Mouse (Mus musculus) midbrain, embryonic 12.5 days (tissue): ENCODE results near the gene Rhof. TPM values are rescaled to one million over a fixed set of nuclear protein-coding genes. Genes with fewer than 3 reads are reported as not detected.
A peak's percentile ranks its signal among the peaks of the same experiment; 100 is the strongest.

Experiments used
- ATAC-seq: fragments of 200-750 bp; cut with Nextera tagmentation; 2 replicates; pipeline ENCODE4 v1.8.0; 2017; ENCODE audit warnings: low read depth, moderate TSS enrichment, moderate library complexity; ENCODE audit not compliant: low FRiP score
- H3K27ac ChIP-seq: fragments of 300-500 bp; sonication (generic); replicated peaks from 2 replicates; pipeline ENCODE4 v1.5.1; 2016; ENCODE audit warnings: mild to moderate bottlenecking
- H3K27me3 ChIP-seq: fragments of 300-500 bp; sonication (generic); 2 replicates; pipeline ENCODE4 v1.6.1; 2016; ENCODE audit warnings: mild to moderate bottlenecking
- H3K36me3 ChIP-seq: fragments of 300-500 bp; sonication (generic); 2 replicates; pipeline ENCODE4 v1.6.1; 2016
- H3K4me1 ChIP-seq: fragments of 300-500 bp; sonication (generic); 2 replicates; pipeline ENCODE4 v1.6.1; 2016
- H3K4me2 ChIP-seq: fragments of 300-500 bp; sonication (generic); replicated peaks from 2 replicates; pipeline ENCODE4 v1.6.1; 2016; ENCODE audit warnings: mild to moderate bottlenecking, moderate library complexity
- H3K4me3 ChIP-seq: fragments of 300-500 bp; sonication (generic); 2 replicates; pipeline ENCODE4 v1.5.1; 2016; ENCODE audit warnings: mild to moderate bottlenecking
- H3K9ac ChIP-seq: fragments of 300-500 bp; sonication (generic); replicated peaks from 2 replicates; pipeline ENCODE4 v1.6.1; 2016; ENCODE audit warnings: mild to moderate bottlenecking, moderate library complexity
- H3K9me3 ChIP-seq: fragments of 300-500 bp; sonication (generic); 2 replicates; pipeline ENCODE4 v1.6.1; 2016; ENCODE audit warnings: mild to moderate bottlenecking
- WGBS: fragments of 180-500 bp; shearing (Covaris S2); methylation state at CpG from one replicate; pipeline ENCODE4 v1.1.7; 2016; 5-methylcytosine and 5-hydroxymethylcytosine counted together
- polyA plus RNA-seq: library from polyadenylated mRNA; unstranded; fragments of >200 nt; fragmentation: Nextera tagmentation; extraction: Ambion mirVana; gene quantifications from 2 replicates; pipeline ENCODE4 v1.2.1, GENCODE M21; 2016

The Rhof gene
- polyA plus RNA-seq, 1 experiment from 2014 or later = 2.4 TPM

DNA sequence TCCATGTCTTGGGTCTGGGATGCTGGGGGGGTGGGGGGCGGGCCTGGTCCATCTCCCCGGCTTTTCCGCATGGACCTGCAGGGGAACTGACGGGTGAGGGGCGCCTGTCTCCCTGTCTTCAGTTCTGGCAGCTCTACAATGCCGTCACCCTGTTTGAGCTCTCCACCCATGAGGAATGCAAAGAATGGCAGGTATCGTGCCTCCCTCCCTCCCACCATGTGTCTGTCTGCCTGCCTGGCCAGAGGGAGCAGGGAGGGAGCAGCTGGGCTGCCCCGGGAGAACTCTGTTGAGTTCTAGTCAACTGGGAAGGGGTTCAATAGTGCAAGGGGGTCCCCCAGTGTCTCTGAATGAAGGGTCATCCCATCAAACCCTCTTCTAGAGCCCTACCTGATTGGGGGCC lies 16.4 kb downstream of the Rhof start:
- Histone ChIP-seq H3K27ac (no peak overlapping the region), H3K27me3 (no peaks in the 10 kb centered on the region), H3K4me3 (no peak overlapping the region), H3K36me3 (no peaks in the 10 kb centered on the region), H3K4me2 (no peak overlapping the region), H3K9me3 (no peaks in the 10 kb centered on the region), H3K9ac (no peak overlapping the region), H3K4me1 (peaks cover 4% of the 10 kb centered on the region; the same call in 1 of the 2 replicates)
- ATAC-seq = no peak
- WGBS = 80% methylated on average over 8 of the region's 8 CpGs

DNA sequence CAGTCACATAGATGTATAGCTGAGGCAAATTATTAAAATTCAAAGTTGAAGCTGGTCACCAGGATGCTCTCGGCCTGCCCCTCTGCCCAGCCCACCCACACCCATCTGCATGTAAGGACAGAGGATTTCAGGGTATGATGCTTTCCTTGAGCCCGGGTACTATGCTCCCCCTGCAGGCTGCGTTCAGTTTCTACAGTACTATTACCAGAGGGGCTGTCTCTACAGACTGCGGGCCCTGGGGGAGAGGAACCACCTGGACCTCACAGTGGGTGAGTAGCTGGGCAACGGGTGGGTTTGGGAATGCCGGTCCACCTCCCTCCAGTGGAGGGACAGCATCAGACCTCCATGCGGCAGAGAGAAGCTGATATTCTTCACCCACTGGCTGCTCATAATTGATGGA lies 17.6 kb downstream of the Rhof start:
- Histone ChIP-seq H3K4me3 (no peak overlapping the region), H3K9ac (no peak overlapping the region), H3K4me1 (peaks cover 6% of the 10 kb centered on the region), H3K27ac (no peak overlapping the region), H3K27me3 (no peaks in the 10 kb centered on the region), H3K36me3 (no peaks in the 10 kb centered on the region), H3K9me3 (no peaks in the 10 kb centered on the region), H3K4me2 (no peak overlapping the region)
- ATAC-seq = no peak
- 37% methylated on average over 7 of the region's 7 CpGs for WGBS

DNA sequence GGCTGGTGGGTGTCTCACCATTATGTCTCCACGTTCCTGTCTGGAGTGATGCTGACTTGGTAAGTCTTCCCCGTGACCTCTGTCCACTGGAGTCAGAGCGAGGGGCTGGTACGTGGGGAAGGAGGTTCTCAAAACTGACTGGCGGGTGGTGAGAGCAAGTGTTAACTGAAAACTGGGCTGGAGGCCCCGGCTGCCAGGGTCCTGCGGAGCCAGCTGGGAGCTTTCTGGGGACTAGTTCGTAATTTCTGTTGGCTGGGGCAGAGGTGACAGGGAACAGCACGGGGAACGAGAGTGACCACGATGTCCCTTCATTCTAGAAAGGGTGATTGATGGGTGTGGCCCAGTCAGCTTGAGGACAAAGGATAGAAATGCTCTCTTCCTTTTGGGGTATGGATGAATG lies 18.4 kb downstream of the Rhof start:
- 79% methylated on average over 11 of the region's 11 CpGs for WGBS
- no peak overlapping the region for H3K9ac ChIP-seq
- no peak overlapping the region for H3K4me2 ChIP-seq

DNA sequence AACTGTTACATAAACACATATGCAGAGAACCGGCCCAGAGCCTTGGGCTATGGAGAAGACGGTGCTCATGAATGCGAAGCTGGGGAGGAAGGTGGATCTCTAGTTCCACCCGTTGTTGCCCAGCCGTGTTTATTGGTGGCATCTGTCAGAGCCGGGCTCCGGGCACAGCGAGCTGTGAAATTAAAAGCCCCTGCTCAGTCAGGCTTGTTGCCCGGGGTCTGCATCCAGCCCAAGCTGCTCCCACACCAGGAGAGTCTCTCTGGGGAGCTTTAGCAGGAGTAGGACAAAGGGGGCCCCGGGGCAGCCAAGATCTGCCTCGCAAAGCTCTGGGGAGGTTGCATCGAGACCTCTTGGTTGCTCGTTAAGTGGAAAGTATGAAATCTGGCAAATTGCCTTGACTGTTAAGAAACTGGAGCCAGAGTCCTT lies 22.2 kb downstream of the Rhof start:
- Histone ChIP-seq H3K36me3 (no peaks in the 10 kb centered on the region), H3K9me3 (no peaks in the 10 kb centered on the region), H3K4me1 (peaks cover 18% of the 10 kb centered on the region), H3K9ac (no peak overlapping the region), H3K27me3 (no peaks in the 10 kb centered on the region), H3K4me3 (no peak overlapping the region), H3K27ac (peak overlapping the region; percentile 60), H3K4me2 (no peak overlapping the region)
- ATAC-seq = no peak
- WGBS = 58% methylated on average over 13 of the region's 13 CpGs

More for the DNA sequence above, 18.4 kb downstream of the Rhof start:
- Histone ChIP-seq H3K27ac (no peak overlapping the region), H3K4me1 (peaks cover 14% of the 10 kb centered on the region), H3K36me3 (no peaks in the 10 kb centered on the region), H3K4me3 (no peak overlapping the region), H3K27me3 (no peaks in the 10 kb centered on the region), H3K9me3 (no peaks in the 10 kb centered on the region)
- ATAC-seq = no peak

DNA sequence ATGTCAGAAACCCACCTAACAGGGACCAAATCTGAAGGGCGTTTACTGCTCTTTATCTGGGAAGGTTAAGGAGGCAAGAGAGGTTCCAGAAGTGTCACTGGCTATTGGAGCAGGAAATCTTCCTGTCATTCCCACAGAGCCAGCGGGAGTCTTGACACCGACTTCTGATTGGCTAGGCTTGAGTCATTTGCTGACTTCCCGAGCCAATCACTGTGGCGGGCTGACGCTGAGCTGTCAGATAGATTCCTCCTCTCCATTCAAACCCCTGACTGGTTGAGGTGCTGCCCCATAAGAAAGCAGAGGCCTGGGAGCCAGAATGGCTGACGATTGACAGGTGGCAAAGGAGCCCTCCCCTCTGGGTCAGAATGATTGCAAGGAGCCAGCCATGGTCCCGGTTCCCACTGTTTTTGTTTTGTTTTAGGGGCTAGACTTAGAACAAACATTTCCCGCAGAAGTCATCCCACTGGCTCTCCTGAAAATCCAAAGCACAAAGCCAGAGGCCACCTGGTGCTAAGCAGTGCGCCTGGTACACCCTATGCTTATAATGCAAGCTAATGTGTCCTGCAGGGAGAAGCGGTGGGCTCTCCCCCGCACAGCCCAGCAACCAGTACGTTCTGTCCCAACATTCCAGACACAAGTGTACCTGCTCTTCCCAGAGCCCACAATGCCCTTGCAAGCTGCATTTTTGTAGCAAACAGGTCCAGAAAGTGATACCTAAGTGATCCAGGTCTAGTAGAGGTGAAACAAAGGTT lies 22.9 kb downstream of the Rhof start:
- no peaks in the 10 kb centered on the region for H3K9me3 ChIP-seq
- 0 out of 2 replicates have a peak, but pooled peaks have one; percentile 30 for ATAC-seq
- H3K4me1 ChIP-seq = peaks cover 18% of the 10 kb centered on the region
- no peaks in the 10 kb centered on the region for H3K27me3 ChIP-seq
- peak overlapping the region; percentile 60 for H3K27ac ChIP-seq
- H3K4me3 ChIP-seq = no peak overlapping the region
- peak overlapping the region; percentile 31 for H3K4me2 ChIP-seq
- no peaks in the 10 kb centered on the region for H3K36me3 ChIP-seq
- no peak overlapping the region for H3K9ac ChIP-seq
- WGBS = 31% methylated on average over 13 of the region's 13 CpGs

DNA sequence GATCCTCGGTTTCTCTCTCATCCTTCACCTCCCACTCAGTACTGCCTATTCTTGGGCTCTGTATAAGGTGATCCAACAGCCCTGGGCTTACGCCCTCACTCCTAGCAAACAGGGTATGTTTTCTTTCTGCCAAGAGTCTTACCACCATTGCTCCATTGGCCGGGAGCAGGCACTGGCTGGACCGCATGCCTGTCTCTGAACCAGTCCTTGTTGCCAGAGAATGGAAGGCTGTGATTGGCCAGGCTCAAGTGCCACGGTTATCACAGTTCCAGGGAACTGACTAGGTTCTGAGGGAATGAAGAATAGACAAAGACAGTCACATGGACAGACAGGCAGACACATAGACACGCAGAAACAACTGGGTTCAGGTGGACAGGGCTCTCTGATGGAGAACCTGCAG lies 27.7 kb downstream of the Rhof start:
- 84% methylated on average over 6 of the region's 6 CpGs for WGBS
- H3K4me3 ChIP-seq = no peak overlapping the region
- H3K4me2 ChIP-seq = no peak overlapping the region
- no peak overlapping the region for H3K9ac ChIP-seq
- H3K4me1 ChIP-seq = peaks cover 10% of the 10 kb centered on the region
- H3K9me3 ChIP-seq = no peaks in the 10 kb centered on the region
- H3K36me3 ChIP-seq = no peaks in the 10 kb centered on the region
- ATAC-seq = no peak
- no peaks in the 10 kb centered on the region for H3K27me3 ChIP-seq
- H3K27ac ChIP-seq = no peak overlapping the region

DNA sequence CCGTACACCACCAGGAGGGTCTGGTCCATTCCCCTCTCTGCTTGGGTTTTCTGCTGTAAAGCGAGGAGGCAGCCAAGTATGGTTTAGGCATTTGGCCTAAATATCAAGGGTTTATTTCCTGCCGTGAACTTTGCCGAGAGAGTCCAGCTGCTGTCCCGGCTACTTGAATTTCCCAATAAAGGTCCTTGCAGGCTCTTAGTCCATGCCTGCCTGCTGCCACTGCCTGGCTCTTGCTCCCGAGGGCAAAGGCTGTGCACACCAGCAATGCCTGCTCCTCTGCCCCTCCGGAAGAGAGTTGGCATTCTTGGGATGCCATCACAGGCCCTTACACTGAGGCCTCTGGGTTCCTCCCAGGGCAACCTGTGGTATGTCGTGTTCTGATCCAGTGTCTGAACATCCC lies 28.9 kb downstream of the Rhof start:
- H3K4me3 ChIP-seq = no peak overlapping the region
- no peaks in the 10 kb centered on the region for H3K4me1 ChIP-seq
- no peak for ATAC-seq
- no peak overlapping the region for H3K4me2 ChIP-seq
- H3K9me3 ChIP-seq = no peaks in the 10 kb centered on the region
- H3K9ac ChIP-seq = no peak overlapping the region
- WGBS = 83% methylated on average over 8 of the region's 8 CpGs
- no peak overlapping the region for H3K27ac ChIP-seq
- no peaks in the 10 kb centered on the region for H3K36me3 ChIP-seq
- H3K27me3 ChIP-seq = no peaks in the 10 kb centered on the region

DNA sequence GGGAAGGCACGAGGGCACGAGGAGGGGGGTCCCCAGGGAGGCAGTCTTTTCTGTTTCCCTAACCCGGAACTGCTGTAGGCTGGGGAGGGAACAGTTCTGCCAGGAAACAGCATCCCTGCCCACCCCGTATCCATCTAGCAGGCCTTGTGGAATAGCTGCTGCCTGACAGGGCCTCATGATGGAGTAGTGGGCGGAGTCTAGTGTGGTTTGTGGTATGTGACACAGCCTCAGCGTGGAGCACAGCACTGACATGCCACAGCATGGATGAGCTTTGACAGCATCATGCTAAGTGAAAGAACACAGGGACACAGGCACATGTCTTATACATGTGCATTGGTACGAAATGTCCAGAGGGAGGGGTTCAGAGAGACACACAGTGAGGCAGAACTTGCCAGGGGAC lies 30.1 kb downstream of the Rhof start:
- 88% methylated on average over 7 of the region's 7 CpGs for WGBS
- Histone ChIP-seq H3K9ac (no peak overlapping the region), H3K27me3 (no peaks in the 10 kb centered on the region), H3K4me1 (no peaks in the 10 kb centered on the region), H3K4me3 (no peak overlapping the region), H3K4me2 (no peak overlapping the region), H3K36me3 (no peaks in the 10 kb centered on the region), H3K27ac (no peak overlapping the region), H3K9me3 (no peaks in the 10 kb centered on the region)
- ATAC-seq = no peak

DNA sequence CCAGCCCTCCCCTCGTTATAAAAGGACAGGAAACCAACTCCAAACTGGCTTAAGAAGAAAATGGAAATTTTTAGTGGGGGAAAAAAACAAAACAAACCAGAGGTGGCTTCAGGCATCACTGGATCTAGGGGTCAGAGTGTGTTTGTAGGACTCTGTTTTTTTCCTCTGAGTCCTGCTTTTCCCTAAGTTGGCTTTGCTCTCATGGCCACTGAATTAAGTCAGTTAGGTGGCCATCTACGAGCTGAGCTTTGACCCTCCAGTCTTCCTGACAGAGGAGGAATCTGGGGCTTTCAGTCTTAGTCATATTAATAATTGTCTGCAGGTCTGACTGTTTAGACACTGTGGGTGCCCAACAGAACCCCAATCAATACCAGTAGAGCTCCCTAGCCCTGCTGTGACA lies 34.0 kb downstream of the Rhof start:
- H3K9ac ChIP-seq = no peak overlapping the region
- WGBS = 85% methylated on average over 2 of the region's 2 CpGs
- H3K36me3 ChIP-seq = no peaks in the 10 kb centered on the region
- no peaks in the 10 kb centered on the region for H3K4me1 ChIP-seq
- H3K4me2 ChIP-seq = no peak overlapping the region
- no peak overlapping the region for H3K4me3 ChIP-seq
- H3K9me3 ChIP-seq = no peaks in the 10 kb centered on the region
- no peak overlapping the region for H3K27ac ChIP-seq
- no peak for ATAC-seq
- H3K27me3 ChIP-seq = no peaks in the 10 kb centered on the region

DNA sequence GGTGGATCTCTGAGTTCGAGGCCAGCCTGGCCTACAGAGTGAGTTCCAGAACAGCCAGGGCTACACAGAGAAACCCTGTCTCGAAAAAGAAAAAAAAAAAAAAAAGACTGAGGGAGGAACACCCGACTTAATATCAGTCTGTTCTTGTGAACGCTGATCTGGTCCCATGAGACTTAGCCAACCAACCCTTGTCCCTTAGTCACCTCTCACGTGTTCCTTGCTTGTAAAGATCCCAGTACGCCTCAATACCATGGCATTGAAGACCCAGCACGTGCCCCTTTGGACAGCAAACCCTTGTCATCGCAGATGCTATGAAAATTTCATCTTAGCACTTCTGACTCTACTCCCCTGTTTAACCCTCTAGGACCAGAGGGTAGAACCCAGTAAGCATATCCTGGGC lies 36.2 kb downstream of the Rhof start:
- no peak overlapping the region for H3K4me2 ChIP-seq
- ATAC-seq = no peak
- no peaks in the 10 kb centered on the region for H3K4me1 ChIP-seq
- no peak overlapping the region for H3K4me3 ChIP-seq
- H3K9ac ChIP-seq = no peak overlapping the region
- no peaks in the 10 kb centered on the region for H3K9me3 ChIP-seq
- H3K27ac ChIP-seq = no peak overlapping the region
- WGBS = 91% methylated on average over 8 of the region's 8 CpGs
- H3K36me3 ChIP-seq = no peaks in the 10 kb centered on the region
- H3K27me3 ChIP-seq = no peaks in the 10 kb centered on the region

DNA sequence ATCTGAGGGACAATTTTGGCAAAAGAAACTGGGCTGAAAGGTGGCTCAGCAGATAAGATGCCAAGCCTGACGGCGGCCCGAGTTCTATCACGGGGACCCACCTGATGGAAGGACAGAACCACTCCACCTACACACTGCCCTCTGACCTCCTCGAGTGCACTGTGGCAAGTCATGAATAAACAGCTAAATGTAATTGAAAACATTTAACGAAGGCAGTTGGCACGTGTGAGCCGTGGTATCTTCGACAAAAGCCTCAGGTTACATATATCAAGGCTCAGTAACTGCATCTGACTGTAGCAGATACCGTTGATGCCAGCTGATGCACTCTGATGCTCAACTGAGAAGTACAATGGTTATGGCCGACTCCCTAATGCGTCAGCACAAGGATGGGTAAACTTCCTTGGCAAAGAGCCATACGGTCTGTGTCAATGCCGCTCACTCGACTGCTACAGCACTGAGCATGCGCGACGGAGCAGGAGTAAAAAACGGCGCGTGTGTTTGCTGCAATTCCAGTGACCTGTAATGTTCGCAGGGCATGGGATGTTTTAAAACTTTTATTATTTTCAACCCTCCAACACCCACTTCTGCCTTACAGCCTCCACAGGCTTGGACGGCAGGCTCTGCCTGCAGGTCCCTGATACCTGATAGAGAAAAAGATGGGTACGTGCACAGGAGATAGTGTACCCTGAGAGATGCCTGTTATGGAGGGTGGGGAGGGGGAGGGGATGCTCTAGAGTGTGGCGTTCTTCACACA lies 38.1 kb downstream of the Rhof start:
- H3K4me2 ChIP-seq = no peak overlapping the region
- H3K9ac ChIP-seq = no peak overlapping the region
- H3K4me3 ChIP-seq = no peak overlapping the region
- no peak overlapping the region for H3K27ac ChIP-seq
- ATAC-seq = no peak
- 88% methylated on average over 25 of the region's 25 CpGs for WGBS
- no peaks in the 10 kb centered on the region for H3K27me3 ChIP-seq
- no peaks in the 10 kb centered on the region for H3K4me1 ChIP-seq
- no peaks in the 10 kb centered on the region for H3K36me3 ChIP-seq
- H3K9me3 ChIP-seq = no peaks in the 10 kb centered on the region

DNA sequence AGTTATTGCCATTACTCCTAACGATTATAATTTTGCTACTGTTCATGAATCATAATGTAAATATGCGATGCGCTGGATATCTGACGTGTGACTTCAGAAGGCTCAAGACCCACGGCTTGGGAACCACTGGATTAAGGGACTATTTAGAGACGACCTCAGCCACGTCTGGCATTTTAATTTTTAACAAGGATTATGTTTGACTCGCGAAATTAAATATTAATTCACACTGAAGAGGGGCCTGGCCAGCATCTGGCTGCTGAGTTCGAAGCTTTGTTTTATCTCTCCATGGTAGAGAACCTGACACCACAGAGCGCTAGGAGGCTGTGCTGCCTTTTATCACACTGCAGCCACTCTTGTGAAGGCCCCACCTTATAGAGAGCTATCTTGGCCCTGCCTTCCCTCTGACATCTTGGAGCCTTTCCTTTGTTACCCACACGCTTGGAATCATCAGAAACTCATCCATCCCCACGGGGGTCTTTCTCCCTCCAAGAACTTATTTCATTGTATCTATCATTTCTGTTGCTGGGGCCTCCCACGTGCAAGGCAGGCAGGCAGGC lies 39.3 kb downstream of the Rhof start:
- no peaks in the 10 kb centered on the region for H3K9me3 ChIP-seq
- no peaks in the 10 kb centered on the region for H3K36me3 ChIP-seq
- H3K27ac ChIP-seq = no peak overlapping the region
- no peak for ATAC-seq
- H3K27me3 ChIP-seq = no peaks in the 10 kb centered on the region
- no peak overlapping the region for H3K4me2 ChIP-seq
- no peak overlapping the region for H3K9ac ChIP-seq
- no peaks in the 10 kb centered on the region for H3K4me1 ChIP-seq
- 79% methylated on average over 14 of the region's 14 CpGs for WGBS
- no peak overlapping the region for H3K4me3 ChIP-seq
